Mouse (Mus musculus) kidney, adult 2 months (tissue): ENCODE measurements around the gene Chrdl2.

Source experiments
- CTCF ChIP-seq: fragments of 200-500 bp; conservative IDR thresholded peaks from 2 replicates; pipeline ENCODE4 v1.5.1; 2011; ENCODE audit warnings: low read depth, mild to moderate bottlenecking, control low read depth, low read length, moderate library complexity, mixed read lengths; ENCODE audit not compliant: insufficient read depth, insufficient read length
- POLR2A ChIP-seq: fragments of 200-500 bp; IDR thresholded peaks from one replicate; pipeline ENCODE4 v1.6.1; 2011; ENCODE audit warnings: low read depth, low read length, control low read depth

DNA sequence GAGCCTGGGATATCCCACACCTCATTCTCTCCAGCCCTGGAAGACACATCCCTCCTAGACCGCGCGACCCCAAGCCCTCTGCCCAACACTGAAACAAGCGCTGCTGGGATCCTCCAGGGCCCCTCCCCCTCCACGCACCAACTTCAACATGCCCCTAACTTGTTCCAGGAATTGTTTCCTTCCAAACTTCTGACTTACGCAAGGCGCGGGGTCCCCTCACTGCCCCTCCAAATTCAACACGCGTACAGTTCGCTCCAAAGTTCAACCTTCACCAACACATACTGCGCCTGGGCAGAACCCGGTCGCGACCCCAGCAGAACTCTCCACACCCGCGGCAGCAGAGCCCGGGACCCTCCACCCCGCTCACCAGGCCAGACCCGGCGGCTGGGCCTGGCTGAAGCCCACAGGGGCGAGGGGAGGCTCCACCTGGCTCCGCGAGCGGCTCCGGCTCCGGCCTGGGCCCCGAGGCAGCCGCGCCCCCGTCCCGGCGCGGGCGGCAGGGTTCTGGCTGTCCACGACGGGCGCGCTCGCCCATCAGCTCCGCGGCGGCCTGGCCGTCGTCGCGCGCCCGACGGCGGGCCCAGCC, 26.3 kb upstream of the Chrdl2 start:
- no peak for TF ChIP-seq CTCF
- TF ChIP-seq POLR2A: no peak
